Comparison of ENCODE assay signal across 19 mouse cellular contexts in genomic region chr5:77589252-77589651, GRCm38 (mm10).
DNase-seq lines count a peak whose midpoint lies in the region; ATAC-seq and TF ChIP-seq lines count a peak whose summit lies in the region.
"Had no signal": no experiment of that assay in that cellular context is flagged by ENCODE, and none has a peak within 500 bp of the region (broad histone marks: within the 10 kb centered on the region; RNA-seq: fewer than 3 reads in every experiment).

No protein-coding gene starts in this region.

- H3K27me3 ChIP-seq in Patski: no peaks in the 10 kb centered on the region
- no peaks in the 10 kb centered on the region for H3K27me3 ChIP-seq in limb, embryonic 14.5 days (ENCODE audit: control insufficient read depth, insufficient read depth, low read length)
- H3K27me3 ChIP-seq: hindbrain, embryonic 12.5 days; hindbrain, embryonic 15.5 days had no signal

- no peak overlapping the region for H3K27ac ChIP-seq in limb, embryonic 14.5 days (replicated peaks; ENCODE audit: low read depth, low read length)
- H3K27ac ChIP-seq in left cerebral cortex, adult 2 months: no peak overlapping the region
- H3K27ac ChIP-seq: heart, adult 2 months; hindbrain, embryonic 12.5 days; hindbrain, embryonic 15.5 days had no signal

- DNase-seq in lung, postnatal 36 days: peak; percentile 2
- no peak for DNase-seq in lung, postnatal 14 days
- peak; percentile 55 for DNase-seq in Patski (ENCODE audit: low read depth, low spot score)
- peak; percentile 28 for DNase-seq in limb, embryonic 14.5 days (ENCODE audit: low spot score)
- DNase-seq in left cerebral cortex, postnatal 14 days (ENCODE audit: low spot score in 2 of 2): no peak
- DNase-seq in left cerebral cortex, adult 2 months (ENCODE audit: extremely low spot score in 1 of 2, low spot score in 2 of 2): no peak
- DNase-seq: adrenal gland, postnatal 10 days; adrenal gland, postnatal 36 days; cerebellum, adult 18-20 months; cerebellum, adult 9-10 months; cerebellum, postnatal 14 days; forebrain, postnatal 0 days; gastrocnemius, postnatal 25 days; heart, adult 2 months had no signal

- POLR2A ChIA-PET in Patski (lab: Charles Lee): no interaction called here

- 48% methylated on average over 3 of the region's 3 CpGs for WGBS in limb, embryonic 14.5 days

- in situ Hi-C loops in Patski (cut with MboI; ENCODE audit: low pct_unique_long_range_greater_than_20kb): no loop called here

- H3K4me1 ChIP-seq in limb, embryonic 14.5 days (ENCODE audit: control insufficient read depth, insufficient read depth, low read length): no peaks in the 10 kb centered on the region
- H3K4me1 ChIP-seq: hindbrain, embryonic 12.5 days; hindbrain, embryonic 15.5 days had no signal

- intact Hi-C loops in left cerebral cortex, postnatal 14 days (cut with DNase I): no loop called here
- intact Hi-C loops in left cerebral cortex, adult 2 months (cut with DNase I): no loop called here

- H3K4me3 ChIP-seq in limb, embryonic 14.5 days (replicated peaks; ENCODE audit: low read length): no peak overlapping the region
- H3K4me3 ChIP-seq in left cerebral cortex, adult 2 months: no peak overlapping the region
- H3K4me3 ChIP-seq: heart, adult 2 months; hindbrain, embryonic 12.5 days; hindbrain, embryonic 15.5 days had no signal

- H3K9me3 ChIP-seq in limb, embryonic 14.5 days (ENCODE audit: control insufficient read depth, low read length): peaks cover 5% of the 10 kb centered on the region; the same call in 1 of the 2 replicates
- H3K9me3 ChIP-seq: hindbrain, embryonic 12.5 days; hindbrain, embryonic 15.5 days had no signal

- ATAC-seq in Patski: peak; percentile 82
- ATAC-seq in limb, embryonic 14.5 days (ENCODE audit: low FRiP score, low read depth): peak; percentile 50
- ATAC-seq: CD4-positive, CD25-positive, alpha-beta regulatory T cell, adult 4 months; forebrain, embryonic 14.5 days; forebrain, postnatal 0 days had no signal

- no peak overlapping the region for H3K9ac ChIP-seq in limb, embryonic 14.5 days (ENCODE audit: low read depth, low read length, severe bottlenecking)
- H3K9ac ChIP-seq: forebrain, postnatal 0 days; hindbrain, embryonic 12.5 days; hindbrain, embryonic 15.5 days had no signal

- no peaks in the 10 kb centered on the region for H3K36me3 ChIP-seq in limb, embryonic 14.5 days (ENCODE audit: control insufficient read depth, insufficient read depth, low read length)
- H3K36me3 ChIP-seq: hindbrain, embryonic 12.5 days; hindbrain, embryonic 15.5 days had no signal

- TF ChIP-seq CTCF in Patski (IDR thresholded peaks at IDR 0.05): no peak
- no peak for TF ChIP-seq CTCF in left cerebral cortex, adult 2 months (IDR thresholded peaks at IDR 0.05)

- H3K4me2 ChIP-seq in limb, embryonic 14.5 days (replicated peaks; ENCODE audit: low read depth, low read length, severe bottlenecking): no peak overlapping the region
- H3K4me2 ChIP-seq: heart, embryonic 11.5 days; hindbrain, embryonic 12.5 days; hindbrain, embryonic 15.5 days had no signal

- CTCF ChIA-PET in Patski (lab: Charles Lee): interaction anchor here (1.0 kb wide), 1 partner anchor 8 kb away, joined by 3 read pairs; no protein-coding TSS in a partner anchor

- TF ChIP-seq POLR2A in limb, embryonic 14.5 days (IDR thresholded peaks at IDR 0.05; ENCODE audit: borderline replicate concordance, extremely low read depth, insufficient read depth, insufficient read length): no peak

Comparison
In these comparisons a context has a peak if more than half of its experiments do, and no peak if none do; other contexts are left out.
1. DNase-seq: peak in lung, postnatal 36 days (single experiment), Patski (single experiment) and limb, embryonic 14.5 days (single experiment); none in lung, postnatal 14 days (single experiment), left cerebral cortex, postnatal 14 days (0 of 2) and left cerebral cortex, adult 2 months (0 of 2).